Mouse (Mus musculus) neutrophil, adult 59 days (primary cell): ENCODE measurements around the gene Prss28. TPM values are rescaled to one million over a fixed set of nuclear protein-coding genes. Genes with fewer than 3 reads are reported as not detected.

Source experiments
- total RNA-seq, 2 experiments: library from RNA; stranded (reverse); gene quantifications; 1 replicate in 1 of 2; 2 replicates in 1 of 2; pipeline ENCODE4 v1.2.4; 2023

The Prss28 gene
- total RNA-seq = under 1 TPM in 1 of 2 experiments, not detected in 1; 0.42 TPM

DNA sequence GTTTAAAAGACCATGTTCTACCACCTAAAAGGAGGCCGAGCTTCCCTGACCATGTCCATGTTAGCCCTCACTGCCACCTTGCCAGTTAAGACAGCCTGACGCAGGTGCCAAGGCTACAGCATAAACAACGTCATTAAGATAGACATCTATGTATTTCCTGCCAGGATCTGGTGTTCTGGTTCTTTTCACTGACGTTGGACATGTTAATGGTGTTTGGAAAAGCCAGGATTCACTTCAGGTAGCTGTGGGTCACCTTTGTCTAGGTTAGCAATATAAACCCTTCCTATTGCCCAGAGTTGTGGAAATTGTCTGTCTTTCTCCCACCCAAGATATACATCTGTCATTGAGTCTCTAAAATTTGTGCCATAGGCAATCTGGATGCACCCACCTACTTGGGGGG is at the start of gene Prss28:
Gene Prss28 (plus strand): TSS at position 301 of the 400 bp plus-strand sequence.

DNA sequence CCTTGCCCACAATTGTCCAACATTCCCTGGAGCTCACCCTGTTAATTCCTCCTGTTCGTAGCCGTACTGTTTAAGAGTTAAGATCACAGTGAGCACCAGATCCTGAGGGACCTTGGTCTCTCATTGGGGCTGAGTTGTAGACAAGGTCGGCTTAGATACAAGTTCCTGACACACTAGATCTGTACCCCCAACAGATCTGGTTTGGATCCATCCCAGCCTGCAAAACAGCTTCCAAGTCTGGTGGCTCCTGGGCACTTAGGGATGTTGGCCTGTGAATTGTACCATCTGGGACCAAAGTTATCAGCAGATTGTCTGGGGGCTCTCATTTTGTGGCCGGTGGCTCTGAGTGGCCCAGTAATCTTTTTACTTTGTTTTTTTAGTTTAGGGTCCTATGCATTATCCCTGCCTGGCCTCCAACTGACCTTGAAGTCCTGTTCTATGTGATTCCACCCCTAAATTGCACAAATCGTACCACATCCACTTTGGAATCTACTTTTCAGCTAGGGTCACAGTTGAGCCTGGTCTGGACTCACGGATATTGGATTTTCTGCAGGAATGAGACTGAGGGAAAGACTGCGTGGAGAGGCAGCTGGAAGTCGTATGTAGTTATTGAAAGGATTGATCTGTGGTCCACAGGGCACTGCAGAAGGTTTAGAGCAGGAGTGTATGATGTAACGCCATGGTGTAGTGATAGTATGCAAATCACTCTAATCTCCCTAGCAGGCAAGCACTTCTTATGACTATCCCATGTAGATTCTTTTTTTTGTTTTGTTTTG is 33.7 kb upstream of the Prss28 start, which contains the start of gene Ube2i:
Gene Ube2i (minus strand): TSS at position 52 of the 776 bp plus-strand sequence.

DNA sequence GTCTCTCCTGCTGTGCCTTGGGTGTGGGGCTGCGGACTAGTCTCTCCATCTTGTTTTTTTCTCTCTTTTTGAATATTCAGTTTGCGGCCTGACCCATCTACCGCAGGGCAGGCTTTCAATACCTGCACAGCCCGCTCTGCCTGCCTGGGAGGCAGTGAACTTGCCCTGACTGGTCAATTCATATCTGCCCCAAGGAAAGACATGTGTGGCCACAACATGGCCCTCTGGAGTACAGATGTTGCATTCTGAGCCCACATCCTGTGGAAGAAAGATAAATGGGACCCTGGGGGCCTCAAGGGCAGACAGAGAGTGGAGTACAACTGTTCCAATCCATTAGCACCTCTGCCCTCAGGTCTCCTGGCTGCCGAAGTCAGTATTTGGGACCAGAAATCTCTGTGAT is 10.4 kb upstream of the Prss28 start, which contains the start of gene Prss34:
Gene Prss34 (plus strand): TSS at position 301 of the 400 bp plus-strand sequence.

DNA sequence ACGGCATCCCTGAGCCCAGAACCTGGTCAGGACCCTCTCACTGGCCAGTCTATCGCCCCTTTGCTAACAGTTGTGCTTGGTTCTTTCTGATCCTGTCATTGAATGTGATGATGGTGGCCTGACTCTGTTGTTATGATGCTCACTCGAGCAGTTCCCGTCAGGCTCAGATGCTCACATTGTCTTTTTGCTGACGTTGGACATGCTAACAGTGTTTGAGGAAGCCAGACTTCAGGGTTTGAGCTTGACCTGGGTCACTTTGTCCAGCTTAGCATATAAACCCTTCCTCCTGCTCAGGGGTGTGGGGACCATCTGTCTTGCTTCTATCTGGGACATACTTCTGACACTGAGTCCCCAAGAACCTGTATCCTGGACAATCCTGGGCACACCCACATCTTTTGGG is 9.9 kb downstream of the Prss28 start, which contains the start of gene Prss29:
Gene Prss29 (plus strand): TSS at position 301 of the 400 bp plus-strand sequence.

DNA sequence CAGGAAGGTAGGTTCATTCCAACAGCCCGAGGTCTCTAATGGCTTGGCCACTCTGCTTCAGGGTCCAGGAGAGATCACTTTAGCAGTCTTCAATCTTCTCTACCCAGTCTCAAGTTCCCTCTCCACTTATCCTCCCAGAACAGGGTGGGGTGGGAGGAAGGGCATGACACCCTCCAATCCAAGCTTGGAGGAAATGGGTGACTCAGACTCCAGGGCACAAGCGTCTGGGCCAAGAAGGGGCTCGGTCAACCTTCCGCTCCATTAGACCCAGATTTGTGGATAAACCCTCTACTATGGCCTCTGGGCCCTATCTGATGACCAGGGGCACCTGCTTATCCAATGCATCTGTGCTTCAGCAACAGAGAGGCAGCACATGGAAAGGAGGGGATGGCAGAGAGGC is 37.0 kb downstream of the Prss28 start, which contains the start of gene Tpsab1:
Gene Tpsab1 (minus strand): TSS at position 101 of the 400 bp plus-strand sequence.

Other genes with a start within 250 kb of the Prss28 start
- not detected for gene Tmem204, start 225.1 kb upstream of the Prss28 start, total RNA-seq
- gene Telo2, start 192.7 kb upstream of the Prss28 start, total RNA-seq = 10 to 100 TPM in 1 of 2 experiments, 1 to 10 TPM in 1; 7.8 to 11.1 TPM
- not detected for gene Ptx4, start 187.9 kb upstream of the Prss28 start, total RNA-seq
- gene Clcn7, start 175.3 kb upstream of the Prss28 start, total RNA-seq = 10 to 100 TPM; 28.9 to 29.5 TPM
- under 1 TPM in 1 of 2 experiments, not detected in 1; 0.18 TPM for gene Ccdc154, start 146.2 kb upstream of the Prss28 start, total RNA-seq
- not detected for gene Gm38655, start 133.2 kb upstream of the Prss28 start, total RNA-seq
- gene BC003965, start 124.1 kb upstream of the Prss28 start, total RNA-seq = 1 to 10 TPM; 5.0 to 6.3 TPM
- gene Unkl, start 120.2 kb upstream of the Prss28 start, total RNA-seq = 10 to 100 TPM; 27.2 to 27.7 TPM
- gene Gnptg, start 68.5 kb upstream of the Prss28 start, total RNA-seq = 10 to 100 TPM; 14.9 to 15.5 TPM
- gene Tsr3, start 68.5 kb upstream of the Prss28 start, total RNA-seq = 1 to 10 TPM; 5.6 to 7.5 TPM
- gene Baiap3, start 52.3 kb upstream of the Prss28 start, total RNA-seq = 1 to 10 TPM; 3.4 to 6.4 TPM
- 100 to 1,000 TPM; 213 to 248 TPM for gene Ube2i, start 34.0 kb upstream of the Prss28 start, total RNA-seq
- gene Prss34, start 10.3 kb upstream of the Prss28 start, total RNA-seq = 100 to 1,000 TPM; 120 to 214 TPM
- not detected for gene Prss29, start 10.0 kb downstream of the Prss28 start, total RNA-seq
- not detected for gene Tpsab1, start 36.9 kb downstream of the Prss28 start, total RNA-seq
- gene Tpsb2, start 57.7 kb downstream of the Prss28 start, total RNA-seq = not detected
- not detected for gene Tpsg1, start 60.6 kb downstream of the Prss28 start, total RNA-seq
- gene Cacna1h, start 125.1 kb downstream of the Prss28 start, total RNA-seq = 1 to 10 TPM in 1 of 2 experiments, under 1 TPM in 1; 0.64 to 2.4 TPM
- not detected for gene Tekt4, start 146.0 kb downstream of the Prss28 start, total RNA-seq
- gene Sstr5, start 188.6 kb downstream of the Prss28 start, total RNA-seq = not detected